Comparison of ENCODE assay signal across 21 mouse cellular contexts in genomic region chr16:12389545-12389944, GRCm38 (mm10).
DNase-seq lines count a peak whose midpoint lies in the region; ATAC-seq lines count a peak whose summit lies in the region.
"Had no signal": no experiment of that assay in that cellular context is flagged by ENCODE, and none has a peak within 500 bp of the region (broad histone marks: within the 10 kb centered on the region; RNA-seq: fewer than 3 reads in every experiment).

No protein-coding gene starts in this region.

- DNase-seq in layer of hippocampus, adult 11-12 months (ENCODE audit: low spot score) = peak; percentile 7
- no peak for DNase-seq in layer of hippocampus, postnatal 14 days (ENCODE audit: low spot score in 2 of 2)
- peak; percentile 3 to 58 for DNase-seq in left cerebral cortex, adult 9 months (ENCODE audit: low spot score in 2 of 2)
- no peak for DNase-seq in left cerebral cortex, adult 11 months (ENCODE audit: low spot score)
- peak; percentile 23 to 28 for DNase-seq in right cerebral cortex, postnatal 10 days (ENCODE audit: low spot score in 2 of 2)
- DNase-seq in adrenal gland, adult (ENCODE audit: inconsistent age in 2 of 2, low spot score in 1 of 2) = no peak
- DNase-seq: adrenal gland, adult 8-10 months; cerebellum, adult 18-20 months; cerebellum, postnatal 25 days; gastrocnemius, postnatal 10 days; heart, adult 18-20 months; heart, postnatal 14 days; kidney, postnatal 25 days; lung, adult 2 months; lung, postnatal 14 days; midbrain, embryonic 14.5 days; spleen, adult 18-20 months had no signal

- ATAC-seq in megakaryocyte, adult 5-6 weeks (ENCODE audit: poor library complexity, severe bottlenecking) = no peak
- ATAC-seq: intestine, postnatal 0 days; liver, embryonic 12.5 days; Patski had no signal

Comparison
In these comparisons a context has a peak if more than half of its experiments do, and no peak if none do; other contexts are left out.
1. DNase-seq: peak in layer of hippocampus, adult 11-12 months (single experiment), left cerebral cortex, adult 9 months (2 of 2) and right cerebral cortex, postnatal 10 days (2 of 2); none in layer of hippocampus, postnatal 14 days (0 of 2), left cerebral cortex, adult 11 months (single experiment) and adrenal gland, adult (0 of 2).